Mouse (Mus musculus) heart, embryonic 15.5 days (tissue): ENCODE data around the gene Memo1. TPM values are rescaled to one million over a fixed set of nuclear protein-coding genes. Genes with fewer than 3 reads are reported as not detected.
"Not testable (repeated sequence)": the region's sequence is repeated elsewhere in the genome, so short reads cannot be mapped to it uniquely, and the experiment has no call there.

ENCODE experiments used
- ATAC-seq: fragments of 200-750 bp; cut with Nextera tagmentation; replicated peaks from 2 replicates; pipeline ENCODE4 v1.8.0; 2017; ENCODE audit warnings: low read depth, moderate TSS enrichment; ENCODE audit not compliant: insufficient number of reproducible peaks, insufficient read depth, low FRiP score
- H3K27ac ChIP-seq: fragments of 300-500 bp; sonication (generic); 2 replicates; pipeline ENCODE4 v1.5.1; 2015; ENCODE audit warnings: mild to moderate bottlenecking, inconsistent platforms
- H3K27me3 ChIP-seq: fragments of 300-500 bp; sonication (generic); 2 replicates; pipeline ENCODE4 v1.6.1; 2015; ENCODE audit warnings: inconsistent platforms
- H3K36me3 ChIP-seq: fragments of 300-500 bp; sonication (generic); 2 replicates; pipeline ENCODE4 v1.6.1; 2015; ENCODE audit warnings: mild to moderate bottlenecking, inconsistent platforms
- H3K4me1 ChIP-seq: fragments of 300-500 bp; sonication (generic); replicated peaks from 2 replicates; pipeline ENCODE4 v1.6.1; 2015; ENCODE audit warnings: inconsistent platforms
- H3K4me2 ChIP-seq: fragments of 300-500 bp; sonication (generic); 2 replicates; pipeline ENCODE4 v1.6.1; 2015; ENCODE audit warnings: inconsistent platforms, mild to moderate bottlenecking, moderate library complexity
- H3K4me3 ChIP-seq: fragments of 300-500 bp; sonication (generic); 2 replicates; pipeline ENCODE4 v1.5.1; 2015; ENCODE audit warnings: mild to moderate bottlenecking, inconsistent platforms
- H3K9ac ChIP-seq: fragments of 300-500 bp; sonication (generic); 2 replicates; pipeline ENCODE4 v1.6.1; 2015; ENCODE audit warnings: mild to moderate bottlenecking, inconsistent platforms
- H3K9me3 ChIP-seq: fragments of 300-500 bp; sonication (generic); replicated peaks from 2 replicates; pipeline ENCODE4 v1.6.1; 2016; ENCODE audit warnings: inconsistent platforms
- WGBS: fragments of 180-500 bp; shearing (Covaris S2); methylation state at CpG from one replicate; pipeline ENCODE4 v1.1.7; 2015; ENCODE audit warnings: mixed read lengths; 5-methylcytosine and 5-hydroxymethylcytosine counted together
- polyA plus RNA-seq: library from polyadenylated mRNA; unstranded; fragments of >200 nt; fragmentation: Nextera tagmentation; extraction: Ambion mirVana; gene quantifications from 2 replicates; pipeline ENCODE4 v1.2.1, GENCODE M21; 2015

Gene Memo1
- polyA plus RNA-seq, 1 experiment from 2014 or later: 59.8 TPM

- Histone ChIP-seq H3K9ac (peak overlapping the region; percentile 84), H3K9me3 (no peaks in the 10 kb centered on the region), H3K27me3 (no peaks in the 10 kb centered on the region), H3K36me3 (peaks cover 5% of the 10 kb centered on the region; the same call in 1 of the 2 replicates), H3K4me3 (peak overlapping the region; percentile 84), H3K4me1 (peaks cover 14% of the 10 kb centered on the region), H3K4me2 (peak overlapping the region; percentile 91), H3K27ac (peak overlapping the region; percentile 96)
- peak; percentile 93 for ATAC-seq
- WGBS: under 1% methylated on average over 48 of the region's 48 CpGs
Observed at GRCm38 (mm10) chr17:74316309-74316863, 21.1 kb upstream of the Memo1 start.

- H3K36me3 ChIP-seq: peaks cover 5% of the 10 kb centered on the region; the same call in 1 of the 2 replicates
- peak; percentile 82 for ATAC-seq
- H3K27me3 ChIP-seq: no peaks in the 10 kb centered on the region
- H3K9ac ChIP-seq: peak overlapping the region; percentile 84
- peak overlapping the region; percentile 91 for H3K4me2 ChIP-seq
- H3K4me1 ChIP-seq: peaks cover 14% of the 10 kb centered on the region
- WGBS: under 1% methylated on average over 45 of the region's 45 CpGs
- H3K9me3 ChIP-seq: no peaks in the 10 kb centered on the region
- peak overlapping the region; percentile 84 for H3K4me3 ChIP-seq
- peak overlapping the region; percentile 96 for H3K27ac ChIP-seq
Observed at GRCm38 (mm10) chr17:74315445-74316308, 20.4 kb upstream of the Memo1 start.

DNA sequence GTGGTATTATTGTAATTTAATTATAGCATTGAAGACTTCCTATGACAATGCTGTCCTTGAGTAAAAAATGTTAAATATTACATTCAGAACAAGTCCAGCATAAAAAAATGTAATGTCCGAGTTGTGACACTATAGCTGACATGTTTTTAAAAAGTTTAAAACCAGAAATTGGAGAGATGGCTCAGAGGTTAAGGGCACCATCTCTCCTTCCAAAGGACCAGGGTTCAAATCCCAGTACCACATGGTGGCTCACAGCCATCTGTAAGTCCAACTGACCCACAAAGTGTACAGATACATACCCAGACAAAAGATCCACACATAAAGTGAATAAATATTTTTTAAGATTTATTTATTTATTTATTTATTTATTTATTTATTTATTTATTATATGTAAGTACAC is 10.7 kb upstream of the Memo1 start:
- 90% methylated on average over 1 of the region's 1 CpGs for WGBS
- H3K27ac ChIP-seq: no peak overlapping the region
- H3K9me3 ChIP-seq: no peaks in the 10 kb centered on the region
- H3K4me2 ChIP-seq: no peak overlapping the region
- no peak overlapping the region for H3K9ac ChIP-seq
- H3K4me1 ChIP-seq: no peaks in the 10 kb centered on the region
- peaks cover 41% of the 10 kb centered on the region for H3K36me3 ChIP-seq
- H3K27me3 ChIP-seq: no peaks in the 10 kb centered on the region
- H3K4me3 ChIP-seq: no peak overlapping the region
- no peak for ATAC-seq

- Histone ChIP-seq H3K27me3 (no peaks in the 10 kb centered on the region), H3K9me3 (no peaks in the 10 kb centered on the region), H3K36me3 (peaks cover 41% of the 10 kb centered on the region), H3K4me3 (no peak overlapping the region), H3K9ac (no peak overlapping the region), H3K4me2 (no peak overlapping the region), H3K27ac (no peak overlapping the region), H3K4me1 (no peaks in the 10 kb centered on the region)
- WGBS: 92% methylated on average over 4 of the region's 4 CpGs
- ATAC-seq: no peak
Observed at GRCm38 (mm10) chr17:74305616-74306015, 10.3 kb upstream of the Memo1 start.

- H3K27ac ChIP-seq: no peak overlapping the region
- H3K9ac ChIP-seq: no peak overlapping the region
- WGBS: 86% methylated on average over 4 of the region's 4 CpGs
- no peaks in the 10 kb centered on the region for H3K27me3 ChIP-seq
- H3K4me3 ChIP-seq: no peak overlapping the region
- H3K9me3 ChIP-seq: no peaks in the 10 kb centered on the region
- H3K4me1 ChIP-seq: no peaks in the 10 kb centered on the region
- no peak for ATAC-seq
- peaks cover 45% of the 10 kb centered on the region for H3K36me3 ChIP-seq
- H3K4me2 ChIP-seq: no peak overlapping the region
Observed at GRCm38 (mm10) chr17:74304060-74304459, 8.7 kb upstream of the Memo1 start.

DNA sequence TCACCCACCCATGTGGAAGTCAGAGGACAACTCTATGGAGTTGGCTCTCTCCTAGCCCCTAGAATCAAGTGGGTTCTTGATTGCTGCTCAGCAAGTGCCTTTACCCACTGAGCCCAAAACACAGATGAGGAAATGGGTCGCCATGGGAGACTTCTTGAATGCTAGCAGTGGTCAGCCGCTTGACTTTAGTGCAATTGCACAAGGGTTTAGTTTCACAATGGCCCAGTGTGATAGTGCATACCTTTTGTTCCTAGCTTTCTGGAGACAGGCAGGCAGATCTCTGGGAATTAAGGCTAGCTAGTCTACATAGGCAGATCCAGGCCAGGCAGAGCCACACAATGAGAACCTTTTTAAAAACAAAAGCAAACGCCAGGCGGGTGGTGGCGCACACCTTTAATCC is 4.8 kb upstream of the Memo1 start:
- H3K4me3 ChIP-seq: no peak overlapping the region
- H3K27ac ChIP-seq: no peak overlapping the region
- H3K27me3 ChIP-seq: no peaks in the 10 kb centered on the region
- no peaks in the 10 kb centered on the region for H3K9me3 ChIP-seq
- WGBS: 92% methylated on average over 5 of the region's 5 CpGs
- ATAC-seq: no peak
- no peak overlapping the region for H3K9ac ChIP-seq
- H3K36me3 ChIP-seq: peaks cover 15% of the 10 kb centered on the region
- no peak overlapping the region for H3K4me2 ChIP-seq
- no peaks in the 10 kb centered on the region for H3K4me1 ChIP-seq

- H3K27ac ChIP-seq, H3K4me3 ChIP-seq, H3K4me2 ChIP-seq, ATAC-seq, H3K9me3 ChIP-seq, H3K9ac ChIP-seq, H3K27me3 ChIP-seq: not testable (repeated sequence)
- H3K4me1 ChIP-seq: peaks cover 12% of the 10 kb centered on the region
- WGBS: 93% methylated on average over 5 of the region's 5 CpGs
- H3K36me3 ChIP-seq: peaks cover 13% of the 10 kb centered on the region
Observed at GRCm38 (mm10) chr17:74296991-74297390, 1.7 kb upstream of the Memo1 start.

- Histone ChIP-seq H3K36me3 (peaks cover 6% of the 10 kb centered on the region), H3K9me3 (no peaks in the 10 kb centered on the region), H3K4me3 (peak overlapping the region; percentile 92), H3K27ac (peak overlapping the region; percentile 99), H3K4me2 (peak overlapping the region; percentile 83), H3K27me3 (no peaks in the 10 kb centered on the region), H3K4me1 (peaks cover 14% of the 10 kb centered on the region), H3K9ac (peak overlapping the region; percentile 95)
- no peak for ATAC-seq
- 40% methylated on average over 11 of the region's 11 CpGs for WGBS
Observed at GRCm38 (mm10) chr17:74296076-74296823, 929 bp upstream of the Memo1 start.

- Histone ChIP-seq H3K36me3 (no peaks in the 10 kb centered on the region; the same call in 1 of the 2 replicates), H3K27me3 (no peaks in the 10 kb centered on the region), H3K4me3 (peak overlapping the region; percentile 92), H3K4me1 (peaks cover 24% of the 10 kb centered on the region), H3K4me2 (peak overlapping the region; percentile 83), H3K9ac (peak overlapping the region; percentile 95), H3K9me3 (no peaks in the 10 kb centered on the region), H3K27ac (peak overlapping the region; percentile 99)
- 0% methylated on average over 58 of the region's 80 CpGs for WGBS
- peak; percentile 88 for ATAC-seq
Observed at GRCm38 (mm10) chr17:74294426-74295025, 795 bp downstream of the Memo1 start.

DNA sequence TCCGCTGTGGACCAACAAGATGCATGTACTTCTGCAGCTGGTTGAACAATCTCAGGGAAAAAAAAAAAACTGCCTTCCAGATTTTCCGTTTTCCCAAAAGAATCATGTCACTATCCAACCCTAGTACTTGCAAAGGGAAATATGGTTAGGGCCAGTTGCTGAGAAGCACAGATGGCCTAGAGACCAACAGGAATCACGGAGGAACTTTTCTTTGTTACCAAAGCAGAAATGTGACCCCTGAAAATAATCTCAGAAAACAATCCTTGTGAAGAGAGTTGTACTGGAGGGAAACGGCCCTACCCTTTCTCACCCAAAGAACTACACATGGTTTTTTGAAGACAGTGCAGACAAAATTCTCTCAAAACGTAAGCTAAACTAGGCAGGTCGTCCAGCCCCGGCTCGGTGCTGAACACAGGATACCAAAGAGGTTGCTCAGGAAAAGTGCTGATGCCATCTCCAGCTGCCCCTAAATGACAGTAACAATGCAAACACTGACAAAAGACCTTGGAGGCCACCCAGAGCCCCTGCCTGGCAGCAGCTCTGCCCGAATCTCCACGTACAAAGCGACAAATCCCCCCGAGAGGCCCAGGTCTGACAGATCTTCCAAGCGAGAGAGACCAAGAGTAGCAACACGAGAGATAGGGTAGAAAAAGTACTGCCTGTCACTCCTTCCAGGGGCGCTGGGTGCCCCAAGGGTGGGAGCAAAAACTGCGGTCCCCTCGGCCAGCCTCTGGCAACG is 1.5 kb downstream of the Memo1 start:
- H3K4me3 ChIP-seq: peak overlapping the region; percentile 92
- WGBS: 2% methylated on average over 18 of the region's 18 CpGs
- H3K9ac ChIP-seq: peak overlapping the region; percentile 95
- peak overlapping the region; percentile 83 for H3K4me2 ChIP-seq
- no peaks in the 10 kb centered on the region for H3K27me3 ChIP-seq
- no peaks in the 10 kb centered on the region for H3K9me3 ChIP-seq
- no peaks in the 10 kb centered on the region; the same call in 1 of the 2 replicates for H3K36me3 ChIP-seq
- H3K27ac ChIP-seq: peak overlapping the region; percentile 99
- H3K4me1 ChIP-seq: peaks cover 28% of the 10 kb centered on the region
- ATAC-seq: no peak
